Mouse (Mus musculus) E14TG2a.4 (cell line): ENCODE data around the gene Celf5.

Experiments used
- H3K27me3 ChIP-seq: 2 replicates; pipeline ENCODE4 v1.6.1; 2014; ENCODE audit warnings: low read length, control low read depth; ENCODE audit not compliant: insufficient read depth
- H3K36me3 ChIP-seq: 2 replicates; pipeline ENCODE4 v1.6.1; 2014; ENCODE audit warnings: low read length, control low read depth; ENCODE audit not compliant: insufficient read depth
- H3K4me1 ChIP-seq: replicated peaks from 2 replicates; pipeline ENCODE4 v1.6.1; 2014; ENCODE audit warnings: low read depth, low read length, control low read depth
- H3K4me3 ChIP-seq: replicated peaks from 2 replicates; pipeline ENCODE4 v1.5.1; 2014; ENCODE audit warnings: mild to moderate bottlenecking, low read length
- H3K9me3 ChIP-seq: 2 replicates; pipeline ENCODE4 v1.6.1; 2014; ENCODE audit warnings: low read length, control low read depth
- CTCF ChIP-seq: conservative IDR thresholded peaks from 2 replicates; pipeline ENCODE4 v1.5.1; 2014; ENCODE audit warnings: low read length
- NANOG ChIP-seq: IDR thresholded peaks from 2 replicates; pipeline ENCODE4 v1.6.1; 2014; ENCODE audit warnings: borderline replicate concordance, low read length, mixed read lengths
- POU5F1 ChIP-seq: IDR thresholded peaks from 2 replicates; pipeline ENCODE4 v1.6.1; 2014; ENCODE audit warnings: low read length, borderline replicate concordance

Gene Celf5

DNA sequence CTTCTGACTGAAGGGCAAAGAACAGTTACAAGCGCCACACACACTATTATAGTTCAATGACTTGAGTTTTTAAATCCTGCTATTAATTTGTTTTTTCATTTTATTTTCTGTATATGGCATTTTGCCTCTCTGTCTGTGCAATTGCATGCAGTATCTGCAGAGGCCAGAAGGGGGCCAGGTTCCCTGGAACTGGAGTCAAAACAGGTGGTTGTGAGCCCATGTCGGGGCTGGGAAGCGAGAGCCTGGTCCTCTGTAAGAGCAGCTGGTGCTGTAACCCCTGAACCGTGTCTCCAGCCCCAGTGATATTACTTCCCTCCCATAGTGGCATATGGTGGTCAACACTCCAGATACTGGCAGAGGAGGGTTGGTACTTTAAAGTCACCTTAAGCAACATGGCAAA lies 36.0 kb upstream of the Celf5 start:
- peaks cover 6% of the 10 kb centered on the region for H3K9me3 ChIP-seq
- H3K4me3 ChIP-seq, result no peak overlapping the region
- peaks cover 22% of the 10 kb centered on the region for H3K27me3 ChIP-seq
- H3K36me3 ChIP-seq, result no peaks in the 10 kb centered on the region
- H3K4me1 ChIP-seq, result peaks cover 23% of the 10 kb centered on the region
- TF ChIP-seq CTCF, result peak; percentile 80
- TF ChIP-seq POU5F1, result no peak
- no peak for TF ChIP-seq NANOG

DNA sequence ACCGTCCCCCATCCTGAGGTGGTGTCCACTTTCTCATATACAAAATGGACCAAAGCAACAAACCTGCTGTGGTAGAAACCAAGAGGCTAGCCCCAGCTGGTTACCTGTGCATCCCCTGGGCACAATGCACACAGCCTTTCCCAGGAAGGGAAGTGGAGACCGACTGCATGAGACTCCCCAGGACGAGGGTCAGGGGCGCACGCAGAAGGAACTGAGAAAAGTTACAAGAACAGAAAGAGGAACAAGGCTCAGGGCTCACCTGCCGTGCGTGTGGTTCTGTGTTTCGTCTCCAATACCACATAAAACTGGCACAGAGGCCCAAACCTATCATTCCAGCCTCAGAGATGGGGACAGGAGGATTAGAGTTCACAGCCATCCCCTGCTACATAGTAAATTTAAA lies 34.7 kb upstream of the Celf5 start:
- TF ChIP-seq POU5F1 (no peak), NANOG (no peak), CTCF (no peak)
- H3K4me1 ChIP-seq, result peaks cover 22% of the 10 kb centered on the region
- no peak overlapping the region for H3K4me3 ChIP-seq

DNA sequence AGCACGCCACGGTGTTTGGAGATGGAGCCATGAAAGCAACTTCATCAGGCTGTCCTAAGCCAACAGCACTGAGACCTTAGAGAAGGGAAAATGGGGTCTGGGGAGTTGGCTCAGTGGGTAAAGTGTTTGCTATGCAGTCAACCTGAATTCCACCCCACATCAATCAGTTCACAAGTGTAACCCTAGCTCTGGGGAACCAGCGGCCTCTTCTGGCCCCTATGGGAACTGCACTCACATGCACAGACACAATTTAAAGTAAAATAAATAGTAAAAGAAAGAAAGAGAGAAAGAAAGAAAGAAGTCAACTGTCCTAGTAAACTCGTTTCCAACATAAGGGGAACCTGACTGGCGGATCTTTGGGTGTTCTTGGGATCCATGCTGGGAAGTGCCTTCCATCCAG lies 31.3 kb upstream of the Celf5 start:
- peak; percentile 76 for TF ChIP-seq CTCF
- no peak for TF ChIP-seq NANOG
- Histone ChIP-seq H3K9me3 (peaks cover 8% of the 10 kb centered on the region), H3K27me3 (peaks cover 28% of the 10 kb centered on the region), H3K4me3 (no peak overlapping the region), H3K4me1 (peaks cover 54% of the 10 kb centered on the region), H3K36me3 (no peaks in the 10 kb centered on the region)

More for the DNA sequence above, 34.7 kb upstream of the Celf5 start:
- Histone ChIP-seq H3K27me3 (peaks cover 27% of the 10 kb centered on the region), H3K9me3 (peaks cover 8% of the 10 kb centered on the region), H3K36me3 (no peaks in the 10 kb centered on the region)

DNA sequence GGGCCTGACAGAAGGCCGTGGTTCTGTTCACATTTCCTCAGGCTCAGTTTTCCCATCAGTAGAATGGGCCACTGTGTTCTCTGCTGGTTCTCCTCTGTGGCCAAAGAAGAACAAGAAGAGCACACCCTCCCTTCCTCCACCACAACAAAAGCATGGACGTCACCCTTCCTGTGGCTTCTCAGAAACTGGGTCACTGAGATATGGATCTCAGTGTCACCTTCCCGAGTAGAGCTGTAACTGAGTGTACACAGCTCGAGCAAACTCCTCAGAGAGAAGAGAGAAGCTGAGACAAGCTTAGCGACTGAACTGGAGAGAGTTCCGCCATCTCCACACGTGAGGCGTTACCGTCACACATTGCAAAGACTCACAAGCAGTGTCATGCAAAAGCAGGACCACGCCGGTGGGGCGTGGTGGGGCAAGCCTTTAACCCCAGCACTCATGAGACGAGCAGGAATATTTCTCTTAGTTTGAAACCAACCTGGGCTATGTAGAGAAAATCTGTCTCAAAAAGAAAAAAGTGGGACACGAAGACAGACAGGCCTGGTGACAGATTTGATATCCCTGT lies 27.8 kb upstream of the Celf5 start:
- peaks cover 72% of the 10 kb centered on the region for H3K4me1 ChIP-seq
- peaks cover 9% of the 10 kb centered on the region for H3K9me3 ChIP-seq
- TF ChIP-seq NANOG (no peak), POU5F1 (no peak; the same call in 1 of the 2 replicates), CTCF (no peak)
- H3K36me3 ChIP-seq, result peaks cover 15% of the 10 kb centered on the region
- H3K27me3 ChIP-seq, result peaks cover 28% of the 10 kb centered on the region
- peak overlapping the region; percentile 5; the same call in 1 of the 2 replicates for H3K4me3 ChIP-seq

DNA sequence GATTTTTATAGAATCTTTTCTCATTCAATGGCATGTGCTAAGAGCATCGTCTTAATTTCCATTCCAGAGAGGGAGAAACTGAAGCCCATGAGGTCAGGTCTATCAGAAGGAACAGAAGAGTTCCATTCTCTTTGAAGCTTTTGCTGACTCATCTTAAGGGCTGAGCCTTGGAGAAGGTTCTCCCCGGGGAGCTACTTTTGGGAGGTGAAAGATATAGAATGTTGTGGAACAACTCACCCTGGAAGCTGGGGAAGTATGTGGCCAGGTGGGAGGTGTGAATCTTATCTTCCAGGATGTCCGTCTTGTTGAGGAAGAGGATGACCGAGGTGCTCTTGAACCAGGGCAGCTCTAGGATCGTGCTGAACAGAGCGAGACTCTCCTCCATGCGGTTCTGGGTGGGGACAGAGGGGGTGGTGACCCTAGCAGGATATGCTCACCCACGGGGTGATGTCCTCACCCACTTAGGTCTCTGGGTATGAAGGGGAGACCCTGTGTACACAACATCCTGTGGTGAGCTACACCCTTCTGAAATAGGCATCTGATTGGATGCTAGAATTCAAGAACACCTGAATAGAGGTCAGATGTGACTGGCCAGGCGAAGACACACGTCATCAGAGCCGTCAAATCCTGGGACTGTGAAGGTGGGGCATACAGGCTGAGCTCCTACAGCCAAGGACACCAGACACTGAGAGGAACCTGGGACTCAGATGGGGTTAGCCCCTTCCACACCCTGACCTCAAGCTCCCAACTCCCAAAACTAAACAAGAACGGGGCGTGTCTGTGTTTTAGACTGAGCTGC lies 25.4 kb upstream of the Celf5 start:
- Histone ChIP-seq H3K4me1 (peaks cover 91% of the 10 kb centered on the region), H3K4me3 (peak overlapping the region; percentile 76), H3K9me3 (peaks cover 6% of the 10 kb centered on the region; the same call in 1 of the 2 replicates), H3K36me3 (peaks cover 38% of the 10 kb centered on the region), H3K27me3 (peaks cover 19% of the 10 kb centered on the region)
- no peak for TF ChIP-seq NANOG
- no peak for TF ChIP-seq POU5F1
- TF ChIP-seq CTCF, result no peak

DNA sequence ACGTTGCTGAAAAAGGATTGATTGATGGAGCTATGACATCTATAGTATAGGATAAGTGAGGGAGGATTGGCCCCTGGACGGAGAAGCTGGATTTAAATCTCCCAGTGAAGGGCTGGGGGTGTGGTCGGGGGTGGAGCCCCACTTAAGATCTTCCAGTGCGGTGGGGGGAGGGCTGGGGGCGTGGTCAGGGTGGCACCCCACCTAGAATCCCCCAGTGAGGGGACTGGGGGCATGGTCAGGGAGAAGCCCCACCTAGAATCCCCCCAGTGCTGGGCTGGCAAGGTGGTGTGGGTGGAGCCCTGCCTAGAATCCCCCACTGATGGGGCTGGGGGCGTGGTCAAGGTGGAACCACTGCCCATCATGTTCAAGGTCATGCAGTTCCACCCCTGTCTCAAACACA lies 24.6 kb upstream of the Celf5 start:
- Histone ChIP-seq H3K27me3 (peaks cover 11% of the 10 kb centered on the region), H3K4me3 (peak overlapping the region; percentile 76), H3K9me3 (peaks cover 6% of the 10 kb centered on the region; the same call in 1 of the 2 replicates), H3K36me3 (peaks cover 43% of the 10 kb centered on the region), H3K4me1 (peaks cover 90% of the 10 kb centered on the region)
- peak; percentile 47; the same call in 1 of the 2 replicates for TF ChIP-seq NANOG
- no peak for TF ChIP-seq CTCF
- no peak for TF ChIP-seq POU5F1

DNA sequence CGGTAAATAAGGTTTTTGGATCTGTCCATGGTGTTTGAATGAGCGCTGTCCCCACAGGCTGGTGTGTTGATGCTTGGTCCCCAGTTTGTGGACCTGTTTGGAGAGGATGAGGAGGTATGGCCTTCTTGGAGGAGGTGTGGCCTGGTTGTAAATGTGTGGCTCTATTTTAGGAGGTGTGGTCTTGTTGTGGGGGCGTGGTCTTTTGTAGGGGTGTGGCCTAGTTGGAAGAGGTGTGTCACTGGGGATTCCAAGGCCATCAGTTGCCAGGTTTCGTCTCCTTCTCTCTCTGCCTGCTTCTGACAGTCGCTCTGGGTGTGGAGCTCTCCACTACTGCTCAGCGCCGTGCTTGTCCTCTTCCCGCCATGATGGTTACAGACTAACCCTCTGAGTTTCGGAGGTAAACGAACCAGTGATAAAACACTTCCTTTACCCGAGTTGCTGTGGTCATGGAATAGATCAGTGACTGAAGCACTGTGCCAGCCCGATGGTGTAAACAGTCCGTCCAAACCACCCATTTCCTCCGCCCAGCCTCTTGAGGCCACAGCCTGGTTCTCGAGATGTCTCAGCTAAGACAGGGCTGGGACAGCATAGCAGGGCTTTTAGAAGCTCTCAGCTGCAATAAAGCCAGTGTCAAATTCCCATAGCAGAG lies 22.6 kb upstream of the Celf5 start:
- no peak for TF ChIP-seq NANOG
- no peak for TF ChIP-seq POU5F1
- TF ChIP-seq CTCF, result no peak
- Histone ChIP-seq H3K36me3 (peaks cover 57% of the 10 kb centered on the region), H3K27me3 (no peaks in the 10 kb centered on the region), H3K4me1 (peaks cover 79% of the 10 kb centered on the region), H3K4me3 (peak overlapping the region; percentile 41), H3K9me3 (peaks cover 6% of the 10 kb centered on the region; the same call in 1 of the 2 replicates)

DNA sequence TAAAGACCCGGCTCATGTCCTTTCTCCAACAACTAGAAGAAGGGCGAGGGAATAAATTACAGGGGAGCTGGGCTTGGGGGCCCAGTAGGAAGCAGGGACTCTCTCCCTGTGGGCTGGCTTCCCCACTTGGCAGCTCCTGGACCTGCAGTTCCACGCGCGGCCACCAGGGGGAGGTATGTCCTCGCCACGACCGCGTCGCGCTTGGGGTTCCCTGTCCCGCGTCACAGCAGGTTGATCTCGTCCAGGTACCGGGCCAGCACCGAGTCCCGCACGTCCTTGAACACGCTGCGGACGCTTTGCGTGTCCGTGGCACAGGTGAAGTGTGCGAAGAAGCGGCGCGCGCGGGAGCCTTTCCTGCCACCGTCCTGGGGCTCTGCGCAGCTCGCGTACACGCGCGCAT lies 20.1 kb upstream of the Celf5 start:
- Histone ChIP-seq H3K4me3 (peak overlapping the region; percentile 75), H3K36me3 (peaks cover 57% of the 10 kb centered on the region), H3K27me3 (no peaks in the 10 kb centered on the region), H3K4me1 (peaks cover 77% of the 10 kb centered on the region), H3K9me3 (peaks cover 6% of the 10 kb centered on the region; the same call in 1 of the 2 replicates)
- peak; percentile 96 for TF ChIP-seq CTCF
- no peak for TF ChIP-seq NANOG

DNA sequence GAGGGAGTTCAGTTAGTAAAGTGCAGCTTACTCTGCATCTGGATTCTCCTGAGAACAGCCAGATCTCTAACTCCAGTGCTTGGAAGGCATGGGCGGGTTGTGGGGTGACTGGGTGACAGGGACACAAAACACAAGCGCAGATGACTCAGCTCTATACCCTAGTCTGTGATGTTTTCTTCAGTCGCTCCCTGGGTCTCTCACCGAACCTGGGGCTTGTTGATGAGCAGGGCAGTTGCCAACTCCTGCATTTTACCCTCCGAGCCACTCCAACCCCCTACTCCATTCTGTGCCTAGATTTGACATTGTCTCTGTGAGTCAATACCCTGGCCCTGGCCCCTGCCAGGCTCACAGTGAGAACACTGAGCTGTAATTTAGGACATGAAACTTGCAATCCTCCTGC lies 19.4 kb upstream of the Celf5 start:
- Histone ChIP-seq H3K27me3 (no peaks in the 10 kb centered on the region), H3K36me3 (peaks cover 57% of the 10 kb centered on the region), H3K9me3 (peaks cover 6% of the 10 kb centered on the region; the same call in 1 of the 2 replicates), H3K4me3 (no peak overlapping the region), H3K4me1 (peaks cover 78% of the 10 kb centered on the region)
- TF ChIP-seq POU5F1 (no peak), CTCF (no peak), NANOG (no peak)
